Mouse (Mus musculus): ENCODE measurements around the gene Ivl.

GRCm38 (mm10) chr3:92534411-92534810 is 39.1 kb downstream of the Ivl start, which contains the start of gene 2310046K23Rik:
- TF ChIP-seq CTCF (IDR thresholded peaks at IDR 0.05; ENCODE audit: control insufficient read depth, insufficient read depth, insufficient read length) (no peak), USF1 (IDR thresholded peaks at IDR 0.05; ENCODE audit: low read depth) (no peak), CEBPB (IDR thresholded peaks at IDR 0.05; ENCODE audit: low read depth) (no peak), MAX (IDR thresholded peaks at IDR 0.05) (no peak), MYOG (IDR thresholded peaks at IDR 0.05; ENCODE audit: control insufficient read depth, extremely low read depth, insufficient read length) (no peak)

Data from C2C12 (cell line).